Mouse (Mus musculus) kidney, postnatal 0 days (tissue): ENCODE results near the gene Dlg4. TPM values are rescaled to one million over a fixed set of nuclear protein-coding genes. Genes with fewer than 3 reads are reported as not detected.

Experiments used
- ATAC-seq: fragments of 200-750 bp; cut with Nextera tagmentation; replicated peaks from 2 replicates; pipeline ENCODE4 v1.8.0; 2017; ENCODE audit warnings: low read depth, moderate number of reproducible peaks, moderate TSS enrichment, moderate library complexity; ENCODE audit not compliant: low FRiP score
- DNase-seq: peaks from one replicate; pipeline ENCODE4 v3.0.0-alpha.2; 2016; ENCODE audit warnings: low spot score
- H3K27ac ChIP-seq: fragments of 300-500 bp; sonication (generic); 2 replicates; pipeline ENCODE4 v1.5.1; 2014; ENCODE audit warnings: mild to moderate bottlenecking
- H3K27me3 ChIP-seq: fragments of 300-500 bp; sonication (generic); 2 replicates; pipeline ENCODE4 v1.6.1; 2014; ENCODE audit warnings: low read length, mixed read lengths; ENCODE audit not compliant: insufficient read depth
- H3K36me3 ChIP-seq: fragments of 300-500 bp; sonication (generic); 2 replicates; pipeline ENCODE4 v1.6.1; 2014; ENCODE audit warnings: low read length, mixed read lengths; ENCODE audit not compliant: insufficient read depth
- H3K4me1 ChIP-seq: fragments of 300-500 bp; sonication (generic); replicated peaks from 2 replicates; pipeline ENCODE4 v1.6.1; 2014; ENCODE audit warnings: antibody characterized with exemption, low read length, mixed read lengths; ENCODE audit not compliant: insufficient read depth
- H3K4me2 ChIP-seq: fragments of 300-500 bp; sonication (generic); 2 replicates; pipeline ENCODE4 v1.6.1; 2014; ENCODE audit warnings: mild to moderate bottlenecking, low read length, moderate library complexity, mixed read lengths
- H3K4me3 ChIP-seq: fragments of 300-500 bp; sonication (generic); replicated peaks from 2 replicates; pipeline ENCODE4 v1.5.1; 2014; ENCODE audit warnings: low read depth, low read length
- H3K9ac ChIP-seq: fragments of 300-500 bp; sonication (generic); 2 replicates; pipeline ENCODE4 v1.6.1; 2014; ENCODE audit warnings: low read depth, low read length
- H3K9me3 ChIP-seq: fragments of 300-500 bp; sonication (generic); replicated peaks from 2 replicates; pipeline ENCODE4 v1.6.1; 2016; ENCODE audit warnings: low read length, inconsistent platforms, mixed read lengths
- CTCF ChIP-seq: IDR thresholded peaks from 2 replicates; pipeline ENCODE4 v1.5.1; 2016; ENCODE audit warnings: antibody characterized with exemption, low read depth, mild to moderate bottlenecking, moderate library complexity
- WGBS: fragments of 180-500 bp; shearing (Covaris S2); extraction: QIAGEN DNeasy Blood & Tissue Kit; methylation state at CpG from one replicate; pipeline ENCODE4 v1.1.7; 2014; 5-methylcytosine and 5-hydroxymethylcytosine counted together
- polyA plus RNA-seq: library from polyadenylated mRNA; unstranded; fragments of >200 nt; fragmentation: Nextera tagmentation; extraction: Ambion mirVana; gene quantifications from 2 replicates; pipeline ENCODE4 v1.2.1, GENCODE M21; 2015

Gene Dlg4
- polyA plus RNA-seq, 1 experiment from 2014 or later: 4.3 TPM

- DNase-seq: no peak
- WGBS: 90% methylated on average over 7 of the region's 7 CpGs
- Histone ChIP-seq H3K9me3 (no peaks in the 10 kb centered on the region), H3K4me3 (no peak overlapping the region), H3K27ac (no peak overlapping the region), H3K36me3 (peaks cover 24% of the 10 kb centered on the region), H3K9ac (no peak overlapping the region), H3K27me3 (no peaks in the 10 kb centered on the region), H3K4me1 (no peaks in the 10 kb centered on the region), H3K4me2 (no peak overlapping the region)
- ATAC-seq: no peak
- no peak for TF ChIP-seq CTCF
Observed at GRCm38 (mm10) chr11:70040184-70040583, 23.4 kb downstream of the Dlg4 start.

GRCm38 (mm10) chr11:70042309-70043085, 25.8 kb downstream of the Dlg4 start:
- WGBS: 84% methylated on average over 23 of the region's 23 CpGs
- no peak overlapping the region for H3K9ac ChIP-seq
- H3K4me2 ChIP-seq: no peak overlapping the region
- TF ChIP-seq CTCF: no peak
- H3K36me3 ChIP-seq: peaks cover 24% of the 10 kb centered on the region
- no peak overlapping the region for H3K4me3 ChIP-seq
- no peaks in the 10 kb centered on the region for H3K27me3 ChIP-seq
- no peaks in the 10 kb centered on the region for H3K4me1 ChIP-seq
- DNase-seq: no peak
- H3K27ac ChIP-seq: no peak overlapping the region
- no peaks in the 10 kb centered on the region for H3K9me3 ChIP-seq
- ATAC-seq: no peak

GRCm38 (mm10) chr11:70043665-70044064, 26.9 kb downstream of the Dlg4 start:
- Histone ChIP-seq H3K4me1 (no peaks in the 10 kb centered on the region), H3K27me3 (no peaks in the 10 kb centered on the region), H3K9me3 (no peaks in the 10 kb centered on the region), H3K4me2 (no peak overlapping the region), H3K36me3 (peaks cover 24% of the 10 kb centered on the region), H3K27ac (no peak overlapping the region), H3K9ac (no peak overlapping the region), H3K4me3 (no peak overlapping the region)
- DNase-seq (no peak), ATAC-seq (no peak)
- 87% methylated on average over 7 of the region's 7 CpGs for WGBS
- TF ChIP-seq CTCF: no peak

DNA sequence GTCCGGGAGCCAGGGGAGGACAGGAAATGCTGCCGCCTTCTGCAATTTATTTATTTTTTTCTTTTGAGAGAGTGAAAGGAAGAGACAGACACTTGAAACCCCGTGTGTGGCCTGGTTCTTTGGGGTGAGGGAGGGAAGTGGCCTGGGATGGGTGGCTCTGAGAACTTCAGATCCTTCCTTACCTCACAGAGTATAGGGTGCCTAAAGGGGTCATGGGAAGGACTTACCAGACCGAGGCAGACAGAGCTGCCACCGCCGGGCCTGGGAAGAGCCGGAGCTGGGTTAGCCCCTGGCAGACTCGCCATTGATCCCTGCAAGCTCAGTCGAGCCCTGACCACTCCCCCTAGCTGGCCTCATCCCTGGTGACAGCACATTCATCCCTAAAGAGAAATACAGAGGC, 28.7 kb downstream of the Dlg4 start:
- no peak overlapping the region for H3K27ac ChIP-seq
- H3K9ac ChIP-seq: no peak overlapping the region
- peak; percentile 43 for DNase-seq
- no peaks in the 10 kb centered on the region for H3K4me1 ChIP-seq
- TF ChIP-seq CTCF: no peak
- no peaks in the 10 kb centered on the region for H3K27me3 ChIP-seq
- no peaks in the 10 kb centered on the region for H3K9me3 ChIP-seq
- no peak overlapping the region for H3K4me3 ChIP-seq
- 26% methylated on average over 9 of the region's 9 CpGs for WGBS
- no peak overlapping the region for H3K4me2 ChIP-seq
- ATAC-seq: peak; percentile 55; the same call in 1 of the 2 replicates
- peaks cover 19% of the 10 kb centered on the region for H3K36me3 ChIP-seq

DNA sequence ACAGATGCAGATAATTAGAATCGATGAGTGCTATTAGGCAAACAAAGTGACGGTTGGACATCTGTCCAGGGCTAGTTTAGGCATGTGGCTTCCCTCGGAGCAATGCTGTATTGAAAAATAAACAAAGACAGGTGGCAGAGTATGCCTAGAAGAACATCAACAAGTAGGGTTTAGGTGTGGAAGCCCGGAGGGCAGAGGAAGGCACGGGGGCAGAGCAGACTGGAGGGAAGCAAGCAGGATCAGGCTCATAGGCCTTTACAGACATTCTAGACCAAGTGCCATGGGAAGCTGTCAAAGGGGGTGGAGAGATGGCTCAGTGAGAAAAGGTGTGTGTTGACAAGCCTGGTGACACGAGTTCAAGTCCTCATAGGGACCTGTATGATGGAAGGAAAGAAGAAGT, 32.6 kb downstream of the Dlg4 start:
- DNase-seq (no peak), ATAC-seq (no peak)
- WGBS: 72% methylated on average over 6 of the region's 6 CpGs
- Histone ChIP-seq H3K27ac (no peak overlapping the region), H3K36me3 (no peaks in the 10 kb centered on the region), H3K4me1 (no peaks in the 10 kb centered on the region), H3K9ac (no peak overlapping the region), H3K4me3 (no peak overlapping the region), H3K27me3 (no peaks in the 10 kb centered on the region), H3K4me2 (no peak overlapping the region), H3K9me3 (no peaks in the 10 kb centered on the region)
- no peak for TF ChIP-seq CTCF

GRCm38 (mm10) chr11:70049816-70050215, 33.1 kb downstream of the Dlg4 start:
- no peak overlapping the region for H3K27ac ChIP-seq
- ATAC-seq (no peak), DNase-seq (no peak)
- TF ChIP-seq CTCF: peak; percentile 44; the same call in 1 of the 2 replicates
- 56% methylated on average over 10 of the region's 10 CpGs for WGBS
- H3K27me3 ChIP-seq: no peaks in the 10 kb centered on the region
- no peak overlapping the region for H3K4me3 ChIP-seq
- no peaks in the 10 kb centered on the region for H3K4me1 ChIP-seq
- no peak overlapping the region for H3K9ac ChIP-seq
- H3K4me2 ChIP-seq: no peak overlapping the region
- H3K36me3 ChIP-seq: no peaks in the 10 kb centered on the region
- H3K9me3 ChIP-seq: no peaks in the 10 kb centered on the region
